Mouse (Mus musculus) CH12.LX (cell line): ENCODE measurements at regions not wholly inside any gene's neighbourhood (a gene's known extent, or its start where the extent isn't known, plus 50 kb on each side); places are given as distances from the start of the nearest gene placed in this dataset.

Experiments used
- DNase-seq: peaks from one replicate; pipeline ENCODE4 v3.0.0-alpha.2; 2013; ENCODE audit errors: extremely low read depth
- H3K27ac ChIP-seq: 2 replicates; pipeline ENCODE4 v1.5.1; 2012; ENCODE audit warnings: low read depth, mild to moderate bottlenecking, control low read depth, moderate library complexity; ENCODE audit not compliant: insufficient read depth
- H3K27me3 ChIP-seq: replicated peaks from 2 replicates; pipeline ENCODE3; 2012; ENCODE audit warnings: inconsistent platforms
- H3K36me3 ChIP-seq, 2 experiments: replicated peaks in 1 of 2; 2 replicates each; pipeline versions ENCODE3 to v1.6.1; 2012; ENCODE audit warnings: inconsistent platforms in 1 of 2, low read length in 1 of 2, mild to moderate bottlenecking in 1 of 2, mixed read lengths in 1 of 2, moderate library complexity in 1 of 2; ENCODE audit not compliant: control insufficient read depth in 1 of 2, insufficient read depth in 1 of 2
- H3K4me1 ChIP-seq, 2 experiments: 2 replicates each; pipeline ENCODE4 v1.6.1; 2012; ENCODE audit warnings: inconsistent platforms in 1 of 2, moderate library complexity in 1 of 2; ENCODE audit not compliant: insufficient read depth in 2 of 2, control insufficient read depth in 1 of 2
- H3K4me2 ChIP-seq: 2 replicates; pipeline ENCODE4 v1.6.1; 2012; ENCODE audit warnings: low read depth, mild to moderate bottlenecking, control low read depth; ENCODE audit not compliant: poor library complexity, insufficient read depth, severe bottlenecking
- H3K4me3 ChIP-seq, 3 experiments: fragments of 150-350 bp in 1 of 3; sonication (generic) in 1 of 3; replicated peaks in 1 of 3; 2 replicates each; pipeline versions ENCODE3 to v1.5.1; 2011 to 2012; ENCODE audit warnings: low read depth in 2 of 3, low read length in 2 of 3, mild to moderate bottlenecking in 2 of 3, moderate library complexity in 2 of 3, control low read depth in 1 of 3, improper control_type of control experiment in 1 of 3, inconsistent platforms in 1 of 3, mixed read lengths in 1 of 3; ENCODE audit not compliant: poor library complexity in 1 of 3
- H3K79me2 ChIP-seq: replicated peaks from 2 replicates; pipeline ENCODE4 v1.6.1; 2012; ENCODE audit warnings: mild to moderate bottlenecking, moderate library complexity; ENCODE audit not compliant: control insufficient read depth, poor library complexity, insufficient read depth, severe bottlenecking; ENCODE audit errors: extremely low read depth
- H3K9ac ChIP-seq: 2 replicates; pipeline ENCODE4 v1.6.1; 2012; ENCODE audit warnings: low read depth, mild to moderate bottlenecking, control low read depth, moderate library complexity; ENCODE audit not compliant: insufficient read depth
- H3K9me3 ChIP-seq: replicated peaks from 2 replicates; pipeline ENCODE3; 2012; ENCODE audit warnings: low read length, inconsistent platforms, mixed read lengths
- CHD2 ChIP-seq: IDR thresholded peaks from 2 replicates; pipeline ENCODE4 v1.6.1; 2011; ENCODE audit warnings: low read length, improper control_type of control experiment
- E2F4 ChIP-seq: IDR thresholded peaks from 2 replicates; pipeline ENCODE4 v1.6.1; 2011; ENCODE audit warnings: low read depth, low read length, improper control_type of control experiment; ENCODE audit not compliant: insufficient replicate concordance
- HCFC1 ChIP-seq: IDR thresholded peaks from 2 replicates; pipeline ENCODE4 v1.6.1; 2012; ENCODE audit warnings: low read depth, mild to moderate bottlenecking, inconsistent platforms, low read length, improper control_type of control experiment
- IRF4 ChIP-seq: IDR thresholded peaks from 2 replicates; pipeline ENCODE4 v1.6.1; 2014; ENCODE audit warnings: low read depth, mild to moderate bottlenecking, inconsistent platforms, low read length, improper control_type of control experiment
- JUN ChIP-seq: IDR thresholded peaks from 2 replicates; pipeline ENCODE4 v1.6.1; 2011; ENCODE audit warnings: low read depth, mild to moderate bottlenecking, low read length, improper control_type of control experiment, moderate library complexity; ENCODE audit not compliant: insufficient read depth
- KAT2A ChIP-seq: IDR thresholded peaks from 2 replicates; pipeline ENCODE4 v1.6.1; 2012; ENCODE audit warnings: low read length, improper control_type of control experiment, inconsistent platforms; ENCODE audit not compliant: insufficient replicate concordance
- MAFK ChIP-seq: IDR thresholded peaks from 2 replicates; pipeline ENCODE4 v1.6.1; 2011; ENCODE audit warnings: low read length, improper control_type of control experiment; ENCODE audit not compliant: insufficient replicate concordance
- MXI1 ChIP-seq: IDR thresholded peaks from 2 replicates; pipeline ENCODE4 v1.6.1; 2011; ENCODE audit warnings: mild to moderate bottlenecking, low read depth, low read length, improper control_type of control experiment
- NELFE ChIP-seq: IDR thresholded peaks from 2 replicates; pipeline ENCODE4 v1.6.1; 2011; ENCODE audit warnings: low read depth, low read length, improper control_type of control experiment
- PAX5 ChIP-seq: IDR thresholded peaks from 2 replicates; pipeline ENCODE4 v1.6.1; 2012; ENCODE audit warnings: low read length, inconsistent platforms, mixed read lengths
- SIN3A ChIP-seq: IDR thresholded peaks from 2 replicates; pipeline ENCODE4 v1.6.1; 2012; ENCODE audit warnings: low read length, improper control_type of control experiment, inconsistent platforms
- SMC3 ChIP-seq: IDR thresholded peaks from 2 replicates; pipeline ENCODE4 v1.6.1; 2011; ENCODE audit warnings: low read depth, low read length, improper control_type of control experiment
- TCF12 ChIP-seq: IDR thresholded peaks from 2 replicates; pipeline ENCODE4 v1.6.1; 2014; ENCODE audit warnings: low read depth, mild to moderate bottlenecking, inconsistent platforms, low read length, improper control_type of control experiment
- USF1 ChIP-seq: IDR thresholded peaks from 2 replicates; pipeline ENCODE4 v1.6.1; 2014; ENCODE audit warnings: low read depth, mild to moderate bottlenecking, inconsistent platforms, low read length, improper control_type of control experiment
- USF2 ChIP-seq: conservative IDR thresholded peaks from 2 replicates; pipeline ENCODE4 v1.6.1; 2011; ENCODE audit warnings: low read depth, low read length, improper control_type of control experiment
- ZC3H11A ChIP-seq: IDR thresholded peaks from 2 replicates; pipeline ENCODE4 v1.6.1; 2012; ENCODE audit warnings: low read depth, mild to moderate bottlenecking, inconsistent platforms, low read length, improper control_type of control experiment
- dilution Hi-C: fragments of 300-500 bp; cut with MboI; formaldehyde crosslinking; loops from 2 replicates; pipeline ENCODE4 v1.14.3; 2020; ENCODE audit warnings: low sequenced_read_pairs; ENCODE audit not compliant: extremely low pct_unique_long_range_greater_than_20kb, extremely low pct_ligation_motif_present
- in situ Hi-C: fragments of 300-500 bp; cut with MboI; formaldehyde crosslinking; loops from 3 replicates; pipeline ENCODE4 v1.14.3; 2019; ENCODE audit warnings: low sequenced_read_pairs, low pct_ligation_motif_present, low pct_unique_long_range_greater_than_20kb, mixed read lengths

- Histone ChIP-seq H3K27ac (no peak overlapping the region), H3K4me3 (no peak overlapping the region), H3K36me3 (no peaks in the 10 kb centered on the region), H3K9me3 (peaks cover 22% of the 10 kb centered on the region), H3K9ac (no peak overlapping the region), H3K4me2 (no peak overlapping the region), H3K79me2 (no peaks in the 10 kb centered on the region), H3K27me3 (no peaks in the 10 kb centered on the region), H3K4me1 (no peaks in the 10 kb centered on the region)
- TF ChIP-seq IRF4 = no peak
- in situ Hi-C loops = no loop called here
- dilution Hi-C loops = no loop called here
- no peak for DNase-seq
Observed at GRCm38 (mm10) chr4:30932358-30932757, 1031.5 kb upstream of the Map3k7 start.

GRCm38 (mm10) chr4:30933030-30933987 is 1030.6 kb upstream of the Map3k7 start:
- peaks cover 22% of the 10 kb centered on the region for H3K9me3 ChIP-seq
- TF ChIP-seq MAFK = no peak
- TF ChIP-seq E2F4 = no peak
- no peak for TF ChIP-seq USF2
- TF ChIP-seq USF1 = no peak
- no peak for TF ChIP-seq KAT2A
- no peak for TF ChIP-seq JUN
- TF ChIP-seq NELFE = no peak
- TF ChIP-seq HCFC1 = no peak
- TF ChIP-seq SIN3A = no peak
- TF ChIP-seq TCF12 = no peak
- TF ChIP-seq MXI1 = no peak
- TF ChIP-seq CHD2 = no peak
- no peak for TF ChIP-seq SMC3
- no peak for TF ChIP-seq PAX5
- no peak for TF ChIP-seq ZC3H11A
- no peak overlapping the region for H3K4me3 ChIP-seq
- H3K79me2 ChIP-seq = no peaks in the 10 kb centered on the region
- in situ Hi-C loops = no loop called here
- H3K4me2 ChIP-seq = no peak overlapping the region
- H3K4me1 ChIP-seq = no peaks in the 10 kb centered on the region
- dilution Hi-C loops = no loop called here
- no peaks in the 10 kb centered on the region for H3K27me3 ChIP-seq
- no peak for DNase-seq
- no peaks in the 10 kb centered on the region for H3K36me3 ChIP-seq
- H3K9ac ChIP-seq = no peak overlapping the region
- H3K27ac ChIP-seq = no peak overlapping the region
